Mouse (Mus musculus) mature B cell (primary cell): Measurements from ENCODE around the gene Cd3eap.

Source experiments
- in situ Hi-C: fragments of 300-500 bp; cut with MboI; formaldehyde crosslinking; loops from 2 replicates; pipeline ENCODE4 v1.14.3; 2019

The Cd3eap gene

GRCm38 (mm10) chr7:19332709-19333352, 26.5 kb downstream of the Cd3eap start:
- in situ Hi-C loops = no loop called here

GRCm38 (mm10) chr7:19331910-19332309, 27.4 kb downstream of the Cd3eap start:
- in situ Hi-C loops = no loop called here

- in situ Hi-C loops = no loop called here
Measured at GRCm38 (mm10) chr7:19328425-19328824, 30.9 kb downstream of the Cd3eap start.

- in situ Hi-C loops = no loop called here
Measured at GRCm38 (mm10) chr7:19327782-19328181, 31.5 kb downstream of the Cd3eap start.

- in situ Hi-C loops = no loop called here
Measured at GRCm38 (mm10) chr7:19327128-19327527, 32.2 kb downstream of the Cd3eap start.

GRCm38 (mm10) chr7:19326359-19326758, 32.9 kb downstream of the Cd3eap start:
- in situ Hi-C loops = no loop called here

- in situ Hi-C loops = no loop called here
Measured at GRCm38 (mm10) chr7:19325262-19326199, 33.8 kb downstream of the Cd3eap start.

GRCm38 (mm10) chr7:19324221-19324620, 35.1 kb downstream of the Cd3eap start:
- in situ Hi-C loops = no loop called here

GRCm38 (mm10) chr7:19322489-19322888, 36.8 kb downstream of the Cd3eap start:
- in situ Hi-C loops = no loop called here

GRCm38 (mm10) chr7:19321464-19321863, 37.8 kb downstream of the Cd3eap start:
- in situ Hi-C loops = no loop called here

- in situ Hi-C loops = no loop called here
Measured at GRCm38 (mm10) chr7:19320637-19321036, 38.6 kb downstream of the Cd3eap start.

GRCm38 (mm10) chr7:19319906-19320305, 39.4 kb downstream of the Cd3eap start:
- in situ Hi-C loops = no loop called here

- in situ Hi-C loops = no loop called here
Measured at GRCm38 (mm10) chr7:19319458-19319857, 39.8 kb downstream of the Cd3eap start.

- in situ Hi-C loops = no loop called here
Measured at GRCm38 (mm10) chr7:19318676-19319075, 40.6 kb downstream of the Cd3eap start.

- in situ Hi-C loops = no loop called here
Measured at GRCm38 (mm10) chr7:19318201-19318600, 41.1 kb downstream of the Cd3eap start.

- in situ Hi-C loops = no loop called here
Measured at GRCm38 (mm10) chr7:19316451-19317161, 42.7 kb downstream of the Cd3eap start.

GRCm38 (mm10) chr7:19314033-19314432, 45.2 kb downstream of the Cd3eap start:
- in situ Hi-C loops = no loop called here

- in situ Hi-C loops = no loop called here
Measured at GRCm38 (mm10) chr7:19311991-19312390, 47.3 kb downstream of the Cd3eap start.

- in situ Hi-C loops = loop anchor here (5.0 kb wide), 1 partner anchor 32 kb away; the partner anchor contains the start of gene Ercc1
Measured at GRCm38 (mm10) chr7:19309884-19310641, 49.2 kb downstream of the Cd3eap start, which contains the start of gene Fosb. Gene Fosb, minus strand, starts transcription at chr7:19310051.

- in situ Hi-C loops = loop anchor here (5.0 kb wide), 1 partner anchor 33 kb away; the partner anchor contains the start of gene Ercc1
Measured at GRCm38 (mm10) chr7:19309278-19309883, 49.9 kb downstream of the Cd3eap start.
